Mouse (Mus musculus) C2C12 (cell line): Measurements from ENCODE around the gene Prkab1.

ENCODE experiments used
- CEBPB ChIP-seq: IDR thresholded peaks from one replicate; pipeline ENCODE4 v1.6.1; 2011; ENCODE audit warnings: low read depth, mild to moderate bottlenecking, control low read depth, moderate library complexity
- CTCF ChIP-seq: IDR thresholded peaks from one replicate; pipeline ENCODE4 v1.5.1; 2011; ENCODE audit not compliant: control insufficient read depth, insufficient read depth, insufficient read length
- FOSL1 ChIP-seq: IDR thresholded peaks from one replicate; pipeline ENCODE4 v1.8.0; 2011; ENCODE audit warnings: mild to moderate bottlenecking, low read length; ENCODE audit not compliant: poor library complexity, insufficient read depth, severe bottlenecking
- MAX ChIP-seq: IDR thresholded peaks from one replicate; pipeline ENCODE4 v1.6.1; 2011; ENCODE audit warnings: mild to moderate bottlenecking, control low read depth
- MYOD1 ChIP-seq: IDR thresholded peaks from one replicate; pipeline ENCODE4 v1.6.1; 2011; ENCODE audit warnings: low read depth; ENCODE audit not compliant: control insufficient read depth, insufficient read length
- USF1 ChIP-seq: IDR thresholded peaks from one replicate; pipeline ENCODE4 v1.6.1; 2011; ENCODE audit warnings: low read depth, mild to moderate bottlenecking, control low read depth, moderate library complexity

GRCm38 (mm10) chr5:115978255-115978654 lies 46.1 kb downstream of the Prkab1 start:
- TF ChIP-seq MYOD1 (no peak), CTCF (no peak), FOSL1 (no peak), CEBPB (no peak), MAX (no peak), USF1 (no peak)
